Mouse (Mus musculus) stomach, embryonic 16.5 days (tissue): Measurements from ENCODE around the gene Gm9821. TPM values are rescaled to one million over a fixed set of nuclear protein-coding genes. Genes with fewer than 3 reads are reported as not detected.
A peak's percentile ranks its signal among the peaks of the same experiment; 100 is the strongest.

Experiments
- ATAC-seq: fragments of 200-750 bp; cut with Nextera tagmentation; 2 replicates; pipeline ENCODE4 v1.8.0; 2017; ENCODE audit warnings: moderate number of reproducible peaks, moderate TSS enrichment; ENCODE audit not compliant: insufficient read depth, low FRiP score
- H3K27ac ChIP-seq: fragments of 300-500 bp; sonication (generic); 2 replicates; pipeline ENCODE4 v1.5.1; 2014; ENCODE audit warnings: low read length
- H3K27me3 ChIP-seq: fragments of 300-500 bp; sonication (generic); 2 replicates; pipeline ENCODE4 v1.6.1; 2014; ENCODE audit warnings: low read length, control low read depth, mixed read lengths; ENCODE audit not compliant: control insufficient read depth, insufficient read depth
- H3K36me3 ChIP-seq: fragments of 300-500 bp; sonication (generic); 2 replicates; pipeline ENCODE4 v1.6.1; 2014; ENCODE audit warnings: low read length; ENCODE audit not compliant: control insufficient read depth, insufficient read depth
- H3K4me1 ChIP-seq: fragments of 300-500 bp; sonication (generic); 2 replicates; pipeline ENCODE4 v1.6.1; 2014; ENCODE audit warnings: low read length, control low read depth, mixed read lengths; ENCODE audit not compliant: control insufficient read depth, insufficient read depth
- H3K4me2 ChIP-seq: fragments of 300-500 bp; sonication (generic); 2 replicates; pipeline ENCODE4 v1.6.1; 2014; ENCODE audit warnings: low read depth, low read length, mixed read lengths
- H3K4me3 ChIP-seq: fragments of 300-500 bp; sonication (generic); replicated peaks from 2 replicates; pipeline ENCODE4 v1.5.1; 2014; ENCODE audit warnings: mild to moderate bottlenecking, low read length
- H3K9ac ChIP-seq: fragments of 300-500 bp; sonication (generic); 2 replicates; pipeline ENCODE4 v1.6.1; 2014; ENCODE audit warnings: low read length
- H3K9me3 ChIP-seq: fragments of 300-500 bp; sonication (generic); replicated peaks from 2 replicates; pipeline ENCODE4 v1.6.1; 2016; ENCODE audit warnings: low read length, control low read depth; ENCODE audit not compliant: control insufficient read depth
- WGBS: fragments of 180-500 bp; shearing (Covaris S2); extraction: QIAGEN DNeasy Blood & Tissue Kit; methylation state at CpG from one replicate; pipeline ENCODE4 v1.1.7; 2014; 5-methylcytosine and 5-hydroxymethylcytosine counted together
- microRNA-seq: library from miRNA; unstranded; fragments of <30 nt; microRNA quantifications from one replicate; pipeline ENCODE4, GENCODE M21; 2016
- polyA plus RNA-seq: library from polyadenylated mRNA; unstranded; fragments of >200 nt; fragmentation: Nextera tagmentation; extraction: Ambion mirVana; gene quantifications from 2 replicates; pipeline ENCODE4 v1.2.1, GENCODE M21; 2015

Gm9821 gene
- polyA plus RNA-seq, 1 experiment from 2014 or later: 0.83 TPM

DNA sequence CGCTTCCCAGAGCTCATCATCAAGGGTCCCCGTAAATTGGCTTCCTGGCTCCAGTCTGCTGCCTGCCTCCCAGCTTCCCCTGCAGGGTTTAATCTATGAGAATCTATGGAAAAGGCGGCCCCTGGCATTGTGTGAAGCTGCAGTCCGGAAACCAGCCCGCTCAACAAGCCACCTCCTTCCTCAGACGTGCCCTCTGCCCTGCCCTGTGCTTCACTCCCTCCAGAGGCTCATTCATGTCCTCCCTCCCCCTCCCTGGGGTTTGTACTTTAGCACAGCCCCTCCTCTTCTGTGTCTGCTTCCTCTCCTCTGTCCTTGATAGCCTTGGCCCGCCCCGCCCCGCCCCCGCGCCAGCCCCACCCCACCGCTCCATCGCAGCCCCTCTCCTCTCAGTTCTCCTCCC is 38.9 kb downstream of the Gm9821 start:
- peaks cover 17% of the 10 kb centered on the region for H3K4me1 ChIP-seq
- no peaks in the 10 kb centered on the region for H3K27me3 ChIP-seq
- H3K27ac ChIP-seq: peak overlapping the region; percentile 74
- peak overlapping the region; percentile 39 for H3K4me2 ChIP-seq
- H3K9ac ChIP-seq: peak overlapping the region; percentile 70
- WGBS: 6% methylated on average over 10 of the region's 13 CpGs
- H3K36me3 ChIP-seq: peaks cover 10% of the 10 kb centered on the region; the same call in 1 of the 2 replicates
- H3K9me3 ChIP-seq: no peaks in the 10 kb centered on the region
- peak overlapping the region; percentile 14; the same call in 1 of the 2 replicates for H3K4me3 ChIP-seq
- ATAC-seq: peak; percentile 93

DNA sequence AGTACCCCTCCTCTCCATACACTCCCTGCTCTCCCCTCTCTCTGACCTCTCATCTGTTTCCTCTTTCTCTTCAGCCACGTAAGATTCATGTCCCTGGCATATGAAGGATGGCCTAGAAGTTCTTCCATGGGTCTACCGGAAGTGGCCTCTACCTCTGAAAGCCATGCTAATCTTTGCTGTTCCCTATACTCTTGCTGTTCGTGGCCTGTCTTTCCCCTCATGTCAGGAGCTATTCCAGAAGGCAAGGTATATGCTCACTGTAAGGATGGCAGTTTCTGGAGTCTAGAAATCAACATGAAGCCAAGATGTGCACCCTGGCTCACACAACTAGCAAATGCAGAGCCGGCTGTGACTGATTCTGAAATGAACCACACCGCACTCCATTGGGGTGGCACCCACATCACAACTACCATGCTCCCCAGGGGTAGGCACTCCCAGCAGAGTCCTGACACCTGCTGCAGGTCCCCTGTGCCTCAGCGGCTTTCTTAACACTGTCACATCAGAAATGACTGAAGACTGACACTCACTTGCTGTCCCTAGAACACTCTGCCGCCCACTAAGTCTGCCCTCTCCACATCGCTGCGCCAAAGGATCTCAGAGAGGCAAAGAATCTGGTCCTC is 39.5 kb downstream of the Gm9821 start:
- 36% methylated on average over 9 of the region's 9 CpGs for WGBS
- Histone ChIP-seq H3K9me3 (no peaks in the 10 kb centered on the region), H3K4me1 (peaks cover 17% of the 10 kb centered on the region), H3K27me3 (no peaks in the 10 kb centered on the region), H3K9ac (no peak overlapping the region; the same call in 1 of the 2 replicates), H3K36me3 (peaks cover 16% of the 10 kb centered on the region), H3K4me3 (no peak overlapping the region), H3K4me2 (peak overlapping the region; percentile 39; the same call in 1 of the 2 replicates), H3K27ac (peak overlapping the region; percentile 74)
- ATAC-seq: no peak

DNA sequence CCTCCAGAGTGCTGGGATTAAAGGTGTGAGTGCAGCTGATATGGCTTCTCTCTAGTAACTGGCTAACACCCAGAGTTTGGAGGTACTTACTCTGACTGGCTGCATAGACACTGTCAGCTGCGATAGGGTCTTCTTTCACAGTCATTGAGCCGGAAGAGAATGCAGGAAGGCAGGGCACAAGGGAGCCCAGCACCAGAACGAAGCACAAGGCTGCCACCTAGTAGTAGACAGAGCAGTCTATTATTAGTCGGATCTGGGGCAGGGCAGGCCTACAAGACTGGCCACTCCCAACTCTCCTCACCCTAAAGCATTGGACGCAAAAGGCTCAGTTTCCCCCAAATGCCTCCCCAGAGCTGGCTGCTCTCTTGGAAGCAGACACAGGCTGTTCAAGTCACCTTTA is 40.6 kb downstream of the Gm9821 start:
- H3K4me1 ChIP-seq: peaks cover 17% of the 10 kb centered on the region
- no peaks in the 10 kb centered on the region for H3K9me3 ChIP-seq
- H3K27ac ChIP-seq: peak overlapping the region; percentile 24; the same call in 1 of the 2 replicates
- no peak overlapping the region for H3K9ac ChIP-seq
- no peak overlapping the region for H3K4me2 ChIP-seq
- peaks cover 25% of the 10 kb centered on the region for H3K36me3 ChIP-seq
- no peak overlapping the region for H3K4me3 ChIP-seq
- ATAC-seq: peak; percentile 42; the same call in 1 of the 2 replicates
- 16% methylated on average over 5 of the region's 5 CpGs for WGBS
- H3K27me3 ChIP-seq: no peaks in the 10 kb centered on the region

DNA sequence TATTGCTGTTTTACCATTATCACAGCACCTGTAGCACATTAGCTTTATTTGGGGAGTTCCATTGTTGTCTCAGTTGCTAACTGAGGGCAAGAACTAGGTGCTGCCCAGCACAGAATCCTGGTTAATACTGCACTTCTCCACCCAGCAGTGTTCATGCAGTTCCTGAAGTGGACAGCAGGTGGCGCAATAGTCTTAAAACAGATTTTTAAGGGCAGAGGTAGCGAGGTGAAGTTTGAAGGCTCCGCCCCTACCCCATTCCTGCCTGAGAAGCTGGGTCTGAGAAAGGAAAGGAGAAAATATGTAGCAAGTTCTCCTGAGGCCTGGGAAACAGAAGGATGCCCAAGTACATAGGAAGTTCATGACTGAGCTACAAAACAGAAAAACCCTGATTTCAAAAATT is 42.0 kb downstream of the Gm9821 start:
- no peak overlapping the region for H3K4me3 ChIP-seq
- no peak for ATAC-seq
- peaks cover 17% of the 10 kb centered on the region for H3K4me1 ChIP-seq
- H3K27ac ChIP-seq: no peak overlapping the region
- no peaks in the 10 kb centered on the region for H3K9me3 ChIP-seq
- 5% methylated on average over 3 of the region's 3 CpGs for WGBS
- peaks cover 22% of the 10 kb centered on the region for H3K36me3 ChIP-seq
- no peaks in the 10 kb centered on the region for H3K27me3 ChIP-seq
- H3K4me2 ChIP-seq: no peak overlapping the region
- H3K9ac ChIP-seq: 0 out of 2 replicates have a peak overlapping the region, but pooled peaks have one; percentile 7

DNA sequence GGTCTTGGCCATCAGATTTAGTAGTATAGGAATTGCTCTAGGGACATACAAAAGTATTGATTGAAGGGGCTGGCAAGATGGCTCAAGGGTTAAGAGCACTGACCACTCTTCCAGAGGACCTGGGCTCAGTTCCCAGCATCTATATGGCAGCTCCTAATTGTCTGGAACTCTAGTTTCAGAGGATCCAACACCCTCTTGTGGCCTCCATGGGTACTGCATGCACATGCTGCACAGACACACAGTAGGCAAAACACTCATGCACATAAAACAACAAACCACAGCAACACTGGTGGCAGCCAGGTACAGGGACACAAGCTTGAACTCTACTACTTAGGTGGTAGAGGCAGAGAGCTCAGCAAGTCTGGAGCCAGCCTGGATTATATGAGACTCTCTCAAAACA is 44.2 kb downstream of the Gm9821 start:
- no peak overlapping the region for H3K27ac ChIP-seq
- no peak overlapping the region for H3K4me2 ChIP-seq
- ATAC-seq: no peak
- H3K36me3 ChIP-seq: peaks cover 17% of the 10 kb centered on the region
- H3K27me3 ChIP-seq: no peaks in the 10 kb centered on the region
- H3K4me1 ChIP-seq: peaks cover 8% of the 10 kb centered on the region
- no peak overlapping the region for H3K4me3 ChIP-seq
- no peaks in the 10 kb centered on the region for H3K9me3 ChIP-seq
- H3K9ac ChIP-seq: no peak overlapping the region

DNA sequence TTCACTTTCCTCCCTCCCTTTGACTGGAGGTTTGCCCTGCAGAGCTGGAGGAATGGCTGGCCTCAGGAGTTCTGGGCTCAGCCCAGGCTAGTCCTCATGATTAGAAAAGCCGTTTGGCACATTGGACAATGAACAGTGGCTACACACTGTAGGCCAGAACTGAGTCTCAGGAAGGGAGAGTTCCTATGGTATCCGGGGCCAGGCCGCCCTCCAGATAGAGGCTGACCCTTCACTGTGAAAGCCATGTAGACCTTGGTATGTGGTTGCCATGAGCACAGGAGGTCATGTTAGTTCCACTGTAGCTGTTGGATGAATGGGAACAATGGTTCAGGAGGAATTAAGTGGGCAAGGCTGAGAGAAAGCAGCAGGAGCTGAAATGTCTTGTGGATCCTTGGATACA is 47.9 kb downstream of the Gm9821 start:
- Histone ChIP-seq H3K27me3 (no peaks in the 10 kb centered on the region), H3K4me2 (no peak overlapping the region), H3K4me3 (no peak overlapping the region), H3K9me3 (no peaks in the 10 kb centered on the region), H3K36me3 (peaks cover 17% of the 10 kb centered on the region), H3K27ac (no peak overlapping the region), H3K4me1 (peaks cover 5% of the 10 kb centered on the region; the same call in 1 of the 2 replicates), H3K9ac (no peak overlapping the region)
- 71% methylated on average over 3 of the region's 3 CpGs for WGBS
- ATAC-seq: no peak

DNA sequence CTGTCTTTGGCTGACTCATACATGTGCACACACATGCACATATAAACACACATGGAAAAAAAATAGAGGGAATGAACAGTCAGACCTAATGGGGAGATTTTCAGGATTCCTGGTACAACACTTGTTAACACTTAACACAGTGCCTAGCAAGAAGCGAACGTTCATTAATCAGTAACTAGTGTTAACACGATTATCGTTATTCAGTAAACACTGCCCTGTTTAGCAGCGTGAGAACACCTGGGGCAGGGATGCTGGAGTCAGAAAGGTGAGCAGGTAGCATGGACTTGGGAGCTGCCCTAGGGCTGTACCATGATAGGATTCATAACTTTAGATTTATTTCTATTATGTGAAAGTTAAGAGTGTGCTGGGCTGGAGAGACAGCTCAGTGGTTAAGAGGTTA is 50.5 kb downstream of the Gm9821 start:
- Histone ChIP-seq H3K4me2 (no peak overlapping the region), H3K4me3 (no peak overlapping the region), H3K9ac (no peak overlapping the region), H3K27ac (peak overlapping the region; percentile 78), H3K27me3 (no peaks in the 10 kb centered on the region), H3K36me3 (no peaks in the 10 kb centered on the region; the same call in 1 of the 2 replicates), H3K9me3 (no peaks in the 10 kb centered on the region), H3K4me1 (peaks cover 5% of the 10 kb centered on the region; the same call in 1 of the 2 replicates)
- ATAC-seq: peak; percentile 86
- 47% methylated on average over 5 of the region's 5 CpGs for WGBS

Small RNA genes within 50 kb of the gene (microRNA-seq; reads per million reads assigned to microRNA genes)
- gene Mir6999: not detected

Other genes with a start within 250 kb of the Gm9821 start
- gene Atg13, start 235.1 kb upstream of the Gm9821 start, polyA plus RNA-seq: 27.6 and 29.6 TPM in 2 replicates
- gene Harbi1, start 234.9 kb upstream of the Gm9821 start, polyA plus RNA-seq: 20.6 and 21.2 TPM in 2 replicates
- gene Ambra1, start 215.6 kb upstream of the Gm9821 start, polyA plus RNA-seq: 15.0 and 15.8 TPM in 2 replicates
- 0.27 and 0.31 TPM in 2 replicates for gene Chrm4, start 18.5 kb upstream of the Gm9821 start, polyA plus RNA-seq
- gene Mdk, start 13.4 kb upstream of the Gm9821 start, polyA plus RNA-seq: 458 and 550 TPM in 2 replicates
- gene Dgkz, start 30.2 kb downstream of the Gm9821 start, polyA plus RNA-seq: 34.9 and 38.3 TPM in 2 replicates
- 21.7 and 24.5 TPM in 2 replicates for gene Creb3l1, start 78.8 kb downstream of the Gm9821 start, polyA plus RNA-seq
- 21.2 and 23.8 TPM in 2 replicates for gene Phf21a, start 147.4 kb downstream of the Gm9821 start, polyA plus RNA-seq